Mouse (Mus musculus): Measurements from ENCODE around the gene Gm16430.
"Not testable (repeated sequence)": the region's sequence is repeated elsewhere in the genome, so short reads cannot be mapped to it uniquely, and the experiment has no call there.

The Gm16430 gene

DNA sequence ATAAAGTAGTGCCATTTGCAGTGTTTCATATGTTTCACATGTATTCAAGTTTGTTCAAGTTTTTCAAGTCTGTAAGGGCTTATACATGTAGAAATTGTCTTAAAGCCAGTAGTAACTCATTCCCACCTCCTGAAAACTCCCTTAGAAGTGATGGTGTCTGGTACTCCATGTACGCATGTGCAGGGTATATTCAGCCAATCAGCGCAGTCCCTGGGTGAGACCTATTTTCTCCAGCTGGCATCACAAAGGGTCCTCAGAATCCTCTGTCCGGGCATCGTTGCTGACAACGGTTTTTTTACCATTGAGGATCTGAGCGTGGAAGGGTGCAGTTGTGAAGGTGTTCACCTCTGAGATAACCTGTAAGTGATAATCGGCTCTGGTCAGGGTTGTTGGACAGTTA is at the start of gene Gm16430:
TSS of gene Gm16430 (plus strand) at position 301 of the 400 bp plus-strand sequence.
- not testable (repeated sequence) for DNase-seq (ENCODE audit: extremely low read depth, low read depth)

All from MEL-GATA-1-ER (cell line).